Mouse (Mus musculus) inflammation-experienced regulatory T-cells, adult 16 weeks (primary cell): Measurements from ENCODE around the gene Ifna1. TPM values are rescaled to one million over a fixed set of nuclear protein-coding genes. Genes with fewer than 3 reads are reported as not detected.

Source experiments
- polyA plus RNA-seq: library from polyadenylated mRNA; unstranded; fragments of 100-300 nt; shearing (Covaris generic); gene quantifications from one replicate; pipeline ENCODE4 v1.2.1, GENCODE M21; 2017

The Ifna1 gene
- polyA plus RNA-seq = not detected

GRCm38 (mm10) chr4:88849698-88850097 is at the start of gene Ifna1:
TSS of gene Ifna1 (plus strand) at chr4:88850087.

GRCm38 (mm10) chr4:88802954-88803353 is 46.9 kb upstream of the Ifna1 start, which contains the start of gene Gm13287:
TSS of gene Gm13287 (plus strand) at chr4:88803254.

DNA sequence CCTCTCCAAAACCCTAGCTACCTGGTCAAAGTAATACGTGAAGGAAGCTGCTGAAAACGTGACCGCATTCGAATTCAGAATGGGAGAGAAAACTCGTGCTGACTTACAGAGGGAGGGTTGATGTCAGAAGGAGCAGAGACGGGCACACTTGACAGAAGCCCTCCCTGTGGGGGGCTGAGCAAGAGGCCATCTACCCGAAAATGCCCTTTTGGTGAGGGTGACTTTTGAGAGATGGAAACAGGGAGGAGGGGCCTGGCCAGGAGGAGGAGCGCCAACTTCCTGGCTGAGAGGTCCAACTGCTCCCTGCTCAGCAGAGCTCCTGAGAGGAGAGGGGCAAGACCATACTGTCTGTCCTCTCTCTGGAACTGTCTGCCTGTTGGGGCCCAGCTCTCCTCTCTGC is 44.7 kb upstream of the Ifna1 start, which contains the start of gene Gm13288:
TSS of gene Gm13288 (plus strand) at position 301 of the 400 bp plus-strand sequence.

DNA sequence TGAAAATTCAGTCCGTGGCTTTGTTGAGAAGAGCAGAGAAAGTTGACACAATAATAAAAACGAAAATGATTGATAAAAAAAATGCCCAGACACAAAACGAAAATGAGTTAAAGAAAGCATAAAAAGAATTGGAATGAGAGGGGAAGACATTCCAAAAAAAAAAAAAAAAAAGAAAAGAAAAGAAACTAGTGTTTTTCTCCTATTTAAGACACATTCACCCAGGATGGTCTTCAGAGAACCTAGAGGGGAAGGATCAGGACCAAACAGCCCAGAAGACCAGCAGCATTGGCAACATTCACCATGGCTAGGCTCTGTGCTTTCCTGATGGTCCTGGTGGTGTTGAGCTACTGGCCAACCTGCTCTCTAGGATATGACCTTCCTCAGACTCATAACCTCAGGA is 34.0 kb upstream of the Ifna1 start, which contains the start of gene Ifna7:
TSS of gene Ifna7 (plus strand) at position 301 of the 400 bp plus-strand sequence.

GRCm38 (mm10) chr4:88819659-88820058 is 30.2 kb upstream of the Ifna1 start, which contains the start of gene Ifna11:
TSS of gene Ifna11 (plus strand) at chr4:88819959.

DNA sequence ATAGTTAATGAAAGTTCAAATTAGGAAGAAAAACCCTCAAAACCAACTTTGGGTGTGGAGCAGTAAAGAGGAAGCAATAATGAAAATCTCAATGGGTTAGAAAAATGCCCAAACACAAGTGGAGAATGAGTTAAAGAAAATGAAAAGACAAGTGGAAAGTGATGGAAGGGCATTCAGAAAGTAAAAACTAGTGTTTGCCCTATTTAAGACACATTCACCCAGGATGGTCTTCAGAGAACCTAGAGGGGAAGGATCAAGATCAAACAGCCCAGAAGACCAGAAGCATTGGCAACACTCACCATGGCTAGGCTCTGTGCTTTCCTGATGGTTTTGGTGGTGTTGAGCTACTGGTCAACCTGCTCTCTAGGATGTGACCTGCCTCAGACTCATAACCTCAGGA is 22.8 kb upstream of the Ifna1 start, which contains the start of gene Ifna6:
TSS of gene Ifna6 (plus strand) at position 301 of the 400 bp plus-strand sequence.

GRCm38 (mm10) chr4:88835225-88835624 is 14.7 kb upstream of the Ifna1 start, which contains the start of gene Ifna5:
TSS of gene Ifna5 (plus strand) at chr4:88835525.

DNA sequence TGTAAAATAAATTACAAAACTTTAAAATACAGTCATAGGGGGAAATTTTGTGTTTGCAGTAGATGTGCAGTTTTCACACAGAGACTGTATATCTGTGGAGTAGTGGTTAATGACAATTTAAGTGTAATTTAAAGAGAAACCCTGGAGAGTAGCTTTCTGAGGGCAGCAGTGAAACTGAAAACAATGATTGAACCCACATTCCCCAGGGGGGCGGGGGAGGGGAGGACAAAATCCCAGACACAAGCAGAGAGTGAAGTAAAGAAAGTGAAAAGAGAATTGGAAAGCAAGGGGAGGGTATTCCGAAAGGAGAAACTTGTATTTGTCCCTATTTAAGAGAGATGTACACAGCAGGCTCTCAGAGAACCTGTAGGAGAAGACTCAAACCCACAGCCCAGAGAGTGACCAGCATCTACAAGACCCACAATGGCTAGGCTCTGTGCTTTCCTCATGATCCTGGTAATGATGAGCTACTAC is 8.4 kb upstream of the Ifna1 start, which contains the start of gene Ifna4:
TSS of gene Ifna4 (plus strand) at position 424 of the 474 bp plus-strand sequence.

DNA sequence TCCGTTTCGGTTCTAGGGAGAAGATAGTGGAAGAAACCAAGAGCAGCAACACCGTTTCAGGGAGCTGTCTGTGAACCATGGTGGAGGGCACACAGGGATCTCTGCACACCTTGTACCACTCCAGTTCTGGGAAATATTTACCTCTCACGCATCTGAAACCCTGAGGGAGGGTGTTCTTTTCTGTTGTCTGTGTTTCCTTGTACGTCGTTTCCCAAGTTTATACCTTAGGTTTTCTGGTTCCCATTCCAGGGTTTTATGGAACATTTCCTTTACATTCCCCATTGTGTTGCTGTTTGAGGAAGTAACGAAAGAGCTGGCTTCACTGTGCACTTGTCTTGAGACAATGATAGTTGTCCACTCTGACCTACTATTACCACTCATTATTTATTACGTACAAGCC is 30.2 kb downstream of the Ifna1 start, which contains the start of gene Ifne:
TSS of gene Ifne (minus strand) at position 101 of the 400 bp plus-strand sequence.

Other genes with a start within 250 kb of the Ifna1 start
- gene Ifna12, start 246.7 kb upstream of the Ifna1 start, polyA plus RNA-seq = not detected
- gene C87499, start 215.7 kb upstream of the Ifna1 start, polyA plus RNA-seq = not detected
- gene Ifna13, start 205.6 kb upstream of the Ifna1 start, polyA plus RNA-seq = not detected
- gene Ifna16, start 173.2 kb upstream of the Ifna1 start, polyA plus RNA-seq = not detected
- gene Ifna2, start 166.2 kb upstream of the Ifna1 start, polyA plus RNA-seq = not detected
- gene Ifnab, start 158.7 kb upstream of the Ifna1 start, polyA plus RNA-seq = not detected
- gene Gm26566, start 128.3 kb upstream of the Ifna1 start, polyA plus RNA-seq = not detected
- gene Klhl9, start 127.6 kb upstream of the Ifna1 start, polyA plus RNA-seq = 24.6 TPM
- not detected for gene Gm13271, start 95.2 kb upstream of the Ifna1 start, polyA plus RNA-seq
- gene Gm13283, start 90.0 kb upstream of the Ifna1 start, polyA plus RNA-seq = not detected
- gene Gm13290, start 76.3 kb upstream of the Ifna1 start, polyA plus RNA-seq = not detected
- not detected for gene Gm13289, start 73.2 kb upstream of the Ifna1 start, polyA plus RNA-seq
- gene Gm13272, start 70.2 kb upstream of the Ifna1 start, polyA plus RNA-seq = not detected
- gene Ifnz, start 68.0 kb upstream of the Ifna1 start, polyA plus RNA-seq = 0.72 TPM
- not detected for gene Gm13276, start 64.4 kb upstream of the Ifna1 start, polyA plus RNA-seq
- not detected for gene Gm13277, start 61.5 kb upstream of the Ifna1 start, polyA plus RNA-seq
- gene Gm13278, start 58.5 kb upstream of the Ifna1 start, polyA plus RNA-seq = not detected
- gene Gm13275, start 55.6 kb upstream of the Ifna1 start, polyA plus RNA-seq = not detected
- gene Gm13279, start 52.7 kb upstream of the Ifna1 start, polyA plus RNA-seq = not detected
- 1.2 TPM for gene Gm13285, start 50.4 kb upstream of the Ifna1 start, polyA plus RNA-seq
- not detected for gene Gm13287, start 46.8 kb upstream of the Ifna1 start, polyA plus RNA-seq
- gene Gm13288, start 44.6 kb upstream of the Ifna1 start, polyA plus RNA-seq = not detected
- gene Ifna7, start 33.9 kb upstream of the Ifna1 start, polyA plus RNA-seq = not detected
- gene Ifna11, start 30.1 kb upstream of the Ifna1 start, polyA plus RNA-seq = not detected
- gene Ifna6, start 22.7 kb upstream of the Ifna1 start, polyA plus RNA-seq = not detected
- not detected for gene Ifna5, start 14.6 kb upstream of the Ifna1 start, polyA plus RNA-seq
- gene Ifna4, start 8.2 kb upstream of the Ifna1 start, polyA plus RNA-seq = not detected
- not detected for gene Ifne, start 30.1 kb downstream of the Ifna1 start, polyA plus RNA-seq